Mouse (Mus musculus): ENCODE measurements at regions not wholly inside any gene's neighbourhood (a gene's known extent, or its start where the extent isn't known, plus 50 kb on each side); places are given as distances from the start of the nearest gene placed in this dataset.

GRCm38 (mm10) chr16:44660996-44661876 lies 62.9 kb upstream of the Nepro start:
- TF ChIP-seq CTCF (IDR thresholded peaks at IDR 0.05; ENCODE audit: extremely low read depth, insufficient read depth, low read length) (no peak), POLR2A (IDR thresholded peaks at IDR 0.05; ENCODE audit: extremely low read depth, insufficient read depth, low read length) (no peak)
